Mouse (Mus musculus) heart, postnatal 0 days (tissue): ENCODE results near the gene Cask.

Experiments
- CTCF ChIP-seq: IDR thresholded peaks from 2 replicates; pipeline ENCODE4 v1.5.1; 2016; ENCODE audit warnings: antibody characterized with exemption, control low read depth, low read depth
- EP300 ChIP-seq: IDR thresholded peaks from 2 replicates; pipeline ENCODE4 v1.6.1; 2016; ENCODE audit warnings: antibody characterized with exemption, low read depth

DNA sequence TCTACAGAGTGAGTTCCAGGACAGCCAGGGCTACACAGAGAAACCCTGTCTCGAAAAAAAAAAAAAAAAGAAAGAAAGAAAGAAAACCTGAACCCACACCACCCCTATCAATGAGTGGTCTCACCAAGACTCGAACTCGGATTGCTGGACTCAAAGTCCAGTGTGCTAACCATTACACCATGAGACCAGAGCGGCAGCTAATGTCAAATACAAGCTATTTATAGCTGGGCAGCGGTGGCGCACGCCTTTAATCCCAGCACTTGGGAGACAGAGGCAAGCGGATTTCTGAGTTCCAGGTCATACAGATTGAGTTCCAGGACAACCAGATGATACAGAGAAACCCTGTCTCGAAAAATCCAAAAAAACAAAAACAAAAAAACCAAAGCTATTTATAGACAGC is 7.9 kb upstream of the Cask start:
- TF ChIP-seq CTCF (no peak), EP300 (no peak)
